Mouse (Mus musculus): ENCODE results near the gene Tbc1d1.
A peak's percentile ranks its signal among the peaks of the same experiment; 100 is the strongest.

Gene Tbc1d1

DNA sequence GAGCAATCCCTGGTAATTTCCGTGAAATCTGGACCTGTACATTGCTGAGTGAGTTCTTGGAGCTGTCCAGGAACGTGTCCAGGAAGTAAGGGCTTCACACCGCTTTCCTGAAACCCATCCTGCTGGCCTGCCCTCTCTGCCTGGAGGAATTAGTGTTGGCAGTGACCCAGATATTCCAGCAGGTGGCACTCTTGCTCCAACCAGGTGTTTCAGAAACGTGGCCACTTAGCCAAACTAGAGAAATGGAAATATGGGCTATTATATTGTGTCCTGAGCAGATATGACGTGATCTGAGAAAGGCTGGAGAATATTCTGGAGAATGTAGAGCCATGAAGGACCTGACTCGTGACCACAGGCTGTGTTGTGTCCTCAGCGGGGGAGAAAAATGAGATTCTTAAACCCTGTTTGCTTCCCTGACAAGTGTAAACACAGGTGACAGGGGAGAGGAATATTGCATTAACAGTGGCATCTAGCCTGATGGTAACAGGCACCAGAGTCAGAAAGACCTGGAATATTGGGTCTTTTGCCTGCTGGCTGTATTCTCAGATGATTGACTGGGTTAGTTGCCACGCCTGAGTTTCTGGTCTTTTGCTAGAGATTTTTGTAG, 226.4 kb downstream of the Tbc1d1 start:
- peak; percentile 81 for DNase-seq (ENCODE audit: low read depth, low spot score)

DNA sequence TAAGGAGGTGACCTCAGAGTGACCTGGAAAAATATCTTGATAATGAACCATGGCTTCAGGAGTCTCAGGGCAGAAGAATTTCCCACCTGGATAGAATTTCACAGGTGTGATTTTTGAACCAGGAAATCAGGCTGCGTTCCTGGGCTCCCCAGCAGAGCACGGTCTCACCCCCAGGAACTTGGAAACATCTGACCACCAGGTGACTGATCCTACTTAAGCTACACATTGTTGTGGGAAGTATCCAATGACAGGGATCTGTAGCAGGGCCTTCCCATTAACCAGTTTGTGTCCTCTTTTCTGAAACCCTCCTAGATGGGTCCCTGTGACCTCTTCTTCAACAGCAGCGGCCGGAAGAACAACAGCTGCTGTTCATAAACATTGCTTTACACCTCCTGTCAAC, 227.1 kb downstream of the Tbc1d1 start:
- DNase-seq (ENCODE audit: low read depth, low spot score) = no peak

DNA sequence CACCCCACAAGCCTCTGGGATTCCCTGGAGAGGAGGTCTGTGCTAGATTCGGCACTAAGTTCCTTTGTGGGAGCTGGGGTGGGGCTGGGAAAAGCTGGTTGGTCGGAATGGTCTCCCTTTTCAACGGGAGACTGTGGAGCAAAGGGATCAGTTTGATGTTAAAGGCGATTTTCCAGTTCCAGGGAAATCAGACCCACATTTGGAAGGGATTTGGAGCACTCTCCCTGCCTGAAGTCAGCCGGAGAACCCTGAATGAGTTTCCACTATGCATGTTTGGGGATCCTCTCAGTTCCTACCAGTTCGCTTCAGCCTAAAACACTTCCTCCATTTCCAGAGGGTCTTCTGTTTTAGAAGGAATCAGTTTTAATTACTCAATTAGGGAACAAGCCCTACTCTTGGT, 228.4 kb downstream of the Tbc1d1 start:
- DNase-seq (ENCODE audit: low read depth, low spot score) = no peak

GRCm38 (mm10) chr5:64386996-64387395, 230.9 kb downstream of the Tbc1d1 start:
- DNase-seq (ENCODE audit: low read depth, low spot score) = no peak

- no peak for DNase-seq (ENCODE audit: low read depth, low spot score)
Observed at GRCm38 (mm10) chr5:64389202-64389929, 233.3 kb downstream of the Tbc1d1 start.

GRCm38 (mm10) chr5:64391346-64391745, 235.2 kb downstream of the Tbc1d1 start:
- peak; percentile 90 for DNase-seq (ENCODE audit: low read depth, low spot score)

DNA sequence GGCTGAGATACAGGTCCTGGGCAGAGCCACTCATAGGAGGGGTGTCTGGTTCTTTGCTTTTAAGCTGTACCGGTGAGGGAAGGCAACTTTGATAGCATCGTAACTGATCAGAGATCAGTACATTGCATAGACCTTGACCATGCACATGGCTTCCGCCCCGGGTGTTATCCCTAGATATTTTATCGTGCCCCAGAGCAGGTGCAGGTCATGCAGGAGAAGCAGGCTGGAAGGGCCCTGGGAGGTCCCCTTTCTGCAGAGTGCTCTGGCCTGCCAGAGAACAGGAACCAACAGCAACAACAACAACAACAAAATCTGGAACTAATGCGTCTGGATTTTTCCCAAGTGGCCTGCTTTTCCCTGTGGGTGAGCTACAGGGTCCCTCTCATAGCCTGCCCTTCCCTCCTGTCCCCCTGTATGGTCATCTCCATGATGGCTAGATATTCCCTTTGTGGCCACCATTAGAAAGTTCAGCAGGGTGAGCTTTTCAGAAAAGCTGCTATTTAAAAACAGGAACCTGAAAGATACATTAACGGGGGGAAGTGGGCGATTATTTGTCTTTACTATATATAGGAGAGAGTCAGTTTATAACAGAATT, 236.4 kb downstream of the Tbc1d1 start:
- no peak for DNase-seq (ENCODE audit: low read depth, low spot score)

- DNase-seq (ENCODE audit: low read depth, low spot score) = peak; percentile 42
Observed at GRCm38 (mm10) chr5:64393530-64393929, 237.4 kb downstream of the Tbc1d1 start.

- no peak for DNase-seq (ENCODE audit: low read depth, low spot score)
Observed at GRCm38 (mm10) chr5:64398155-64398554, 242.1 kb downstream of the Tbc1d1 start.

GRCm38 (mm10) chr5:64400742-64401141, 244.6 kb downstream of the Tbc1d1 start:
- no peak for DNase-seq (ENCODE audit: low read depth, low spot score)
